Mouse (Mus musculus): ENCODE data around the gene Enpp4. TPM values are rescaled to one million over a fixed set of nuclear protein-coding genes. Genes with fewer than 3 reads are reported as not detected.

Gene Enpp4
- polyA plus RNA-seq, 1 experiment from 2014 or later = 6.5 TPM

- Histone ChIP-seq H3K27me3 (no peaks in the 10 kb centered on the region), H3K4me1 (no peaks in the 10 kb centered on the region), H3K4me2 (no peak overlapping the region), H3K27ac (no peak overlapping the region), H3K4me3 (no peak overlapping the region), H3K9ac (no peak overlapping the region), H3K9me3 (no peaks in the 10 kb centered on the region), H3K36me3 (no peaks in the 10 kb centered on the region)
- 88% methylated on average over 3 of the region's 3 CpGs for WGBS
- no peak for ATAC-seq (ENCODE audit: borderline replicate concordance, extremely low read depth, low FRiP score, low TSS enrichment)
These were observed 17.4 kb downstream of the Enpp4 start for GRCm38 (mm10) chr17:44088226-44088625.

GRCm38 (mm10) chr17:44083156-44083555 lies 22.5 kb downstream of the Enpp4 start:
- Histone ChIP-seq H3K9me3 (no peaks in the 10 kb centered on the region), H3K9ac (no peak overlapping the region), H3K4me1 (no peaks in the 10 kb centered on the region), H3K4me3 (no peak overlapping the region), H3K36me3 (no peaks in the 10 kb centered on the region), H3K27me3 (no peaks in the 10 kb centered on the region), H3K4me2 (no peak overlapping the region), H3K27ac (no peak overlapping the region)
- WGBS = 88% methylated on average over 4 of the region's 4 CpGs
- ATAC-seq (ENCODE audit: borderline replicate concordance, extremely low read depth, low FRiP score, low TSS enrichment) = no peak

- Histone ChIP-seq H3K9ac (peak within 1 kb of the TSS; percentile 63), H3K27ac (peak within 1 kb of the TSS; percentile 94)
- peak; percentile 94 for ATAC-seq (ENCODE audit: borderline replicate concordance, extremely low read depth, low FRiP score, low TSS enrichment)
These were observed 26.8 kb downstream of the Enpp4 start, which contains the start of gene Enpp5 for GRCm38 (mm10) chr17:44078631-44079350. Gene Enpp5, plus strand, starts transcription at chr17:44078813.

GRCm38 (mm10) chr17:44077843-44078160 lies 27.8 kb downstream of the Enpp4 start:
- Histone ChIP-seq H3K9me3 (no peaks in the 10 kb centered on the region), H3K4me1 (no peaks in the 10 kb centered on the region), H3K27ac (no peak overlapping the region), H3K9ac (no peak overlapping the region), H3K36me3 (no peaks in the 10 kb centered on the region), H3K4me3 (no peak overlapping the region), H3K4me2 (no peak overlapping the region), H3K27me3 (no peaks in the 10 kb centered on the region)
- 61% methylated on average over 2 of the region's 2 CpGs for WGBS
- ATAC-seq (ENCODE audit: borderline replicate concordance, extremely low read depth, low FRiP score, low TSS enrichment) = no peak

More at GRCm38 (mm10) chr17:44078631-44079350, 26.8 kb downstream of the Enpp4 start, which contains the start of gene Enpp5:
- H3K4me1 ChIP-seq = no peaks in the 10 kb centered on the region
- H3K9me3 ChIP-seq = no peaks in the 10 kb centered on the region
- peak within 1 kb of the TSS; percentile 90 for H3K4me2 ChIP-seq
- no peaks in the 10 kb centered on the region for H3K36me3 ChIP-seq
- H3K4me3 ChIP-seq = peak within 1 kb of the TSS; percentile 61
- under 1% methylated on average over 30 of the region's 31 CpGs for WGBS
- no peaks in the 10 kb centered on the region for H3K27me3 ChIP-seq

- H3K4me1 ChIP-seq = no peaks in the 10 kb centered on the region
- H3K27me3 ChIP-seq = no peaks in the 10 kb centered on the region
- 72% methylated on average over 12 of the region's 12 CpGs for WGBS
- H3K9ac ChIP-seq = no peak overlapping the region
- no peak overlapping the region for H3K4me2 ChIP-seq
- H3K9me3 ChIP-seq = no peaks in the 10 kb centered on the region
- H3K36me3 ChIP-seq = no peaks in the 10 kb centered on the region
- ATAC-seq (ENCODE audit: borderline replicate concordance, extremely low read depth, low FRiP score, low TSS enrichment) = no peak
- H3K27ac ChIP-seq = no peak overlapping the region
- H3K4me3 ChIP-seq = no peak overlapping the region
These were observed 28.3 kb downstream of the Enpp4 start for GRCm38 (mm10) chr17:44077146-44077842.

GRCm38 (mm10) chr17:44076051-44076680 lies 29.4 kb downstream of the Enpp4 start:
- H3K9me3 ChIP-seq = no peaks in the 10 kb centered on the region
- WGBS = 52% methylated on average over 6 of the region's 6 CpGs
- H3K4me2 ChIP-seq = peak overlapping the region; percentile 10; the same call in 1 of the 2 replicates

GRCm38 (mm10) chr17:44075601-44076000 lies 30.0 kb downstream of the Enpp4 start:
- H3K4me3 ChIP-seq = no peak overlapping the region
- no peak for ATAC-seq (ENCODE audit: borderline replicate concordance, extremely low read depth, low FRiP score, low TSS enrichment)
- H3K4me1 ChIP-seq = no peaks in the 10 kb centered on the region
- no peaks in the 10 kb centered on the region for H3K27me3 ChIP-seq
- WGBS = 77% methylated on average over 3 of the region's 3 CpGs
- no peak overlapping the region for H3K9ac ChIP-seq
- no peak overlapping the region for H3K27ac ChIP-seq
- H3K9me3 ChIP-seq = no peaks in the 10 kb centered on the region
- no peak overlapping the region for H3K4me2 ChIP-seq
- no peaks in the 10 kb centered on the region for H3K36me3 ChIP-seq

More at GRCm38 (mm10) chr17:44076051-44076680, 29.4 kb downstream of the Enpp4 start:
- Histone ChIP-seq H3K4me1 (no peaks in the 10 kb centered on the region), H3K4me3 (no peak overlapping the region), H3K9ac (no peak overlapping the region), H3K27ac (no peak overlapping the region), H3K27me3 (no peaks in the 10 kb centered on the region), H3K36me3 (no peaks in the 10 kb centered on the region)
- ATAC-seq (ENCODE audit: borderline replicate concordance, extremely low read depth, low FRiP score, low TSS enrichment) = no peak

GRCm38 (mm10) chr17:44071680-44072079 lies 33.9 kb downstream of the Enpp4 start:
- no peaks in the 10 kb centered on the region for H3K27me3 ChIP-seq
- no peak for ATAC-seq (ENCODE audit: borderline replicate concordance, extremely low read depth, low FRiP score, low TSS enrichment)
- H3K4me3 ChIP-seq = no peak overlapping the region
- H3K4me2 ChIP-seq = no peak overlapping the region
- no peaks in the 10 kb centered on the region for H3K36me3 ChIP-seq
- H3K9me3 ChIP-seq = no peaks in the 10 kb centered on the region
- H3K4me1 ChIP-seq = no peaks in the 10 kb centered on the region
- H3K9ac ChIP-seq = no peak overlapping the region
- no peak overlapping the region for H3K27ac ChIP-seq

GRCm38 (mm10) chr17:44068876-44069275 lies 36.7 kb downstream of the Enpp4 start:
- Histone ChIP-seq H3K4me1 (no peaks in the 10 kb centered on the region), H3K27me3 (no peaks in the 10 kb centered on the region), H3K9ac (no peak overlapping the region), H3K36me3 (no peaks in the 10 kb centered on the region), H3K9me3 (no peaks in the 10 kb centered on the region), H3K4me3 (no peak overlapping the region), H3K27ac (no peak overlapping the region), H3K4me2 (no peak overlapping the region)
- ATAC-seq (ENCODE audit: borderline replicate concordance, extremely low read depth, low FRiP score, low TSS enrichment) = no peak
- WGBS = 66% methylated on average over 6 of the region's 6 CpGs

- H3K4me3 ChIP-seq = no peak overlapping the region
- H3K4me2 ChIP-seq = no peak overlapping the region
- WGBS = 72% methylated on average over 5 of the region's 5 CpGs
- ATAC-seq (ENCODE audit: borderline replicate concordance, extremely low read depth, low FRiP score, low TSS enrichment) = no peak
- no peaks in the 10 kb centered on the region for H3K36me3 ChIP-seq
- H3K27ac ChIP-seq = no peak overlapping the region
- H3K9me3 ChIP-seq = no peaks in the 10 kb centered on the region
- no peaks in the 10 kb centered on the region for H3K4me1 ChIP-seq
- H3K9ac ChIP-seq = no peak overlapping the region
- no peaks in the 10 kb centered on the region for H3K27me3 ChIP-seq
These were observed 44.2 kb downstream of the Enpp4 start for GRCm38 (mm10) chr17:44061289-44061890.

- Histone ChIP-seq H3K27me3 (no peaks in the 10 kb centered on the region), H3K27ac (no peak overlapping the region), H3K4me1 (no peaks in the 10 kb centered on the region), H3K4me2 (no peak overlapping the region), H3K9me3 (no peaks in the 10 kb centered on the region), H3K36me3 (no peaks in the 10 kb centered on the region), H3K4me3 (no peak overlapping the region), H3K9ac (no peak overlapping the region)
- WGBS = 90% methylated on average over 1 of the region's 1 CpGs
- no peak for ATAC-seq (ENCODE audit: borderline replicate concordance, extremely low read depth, low FRiP score, low TSS enrichment)
These were observed 44.8 kb downstream of the Enpp4 start for GRCm38 (mm10) chr17:44060781-44061180.

GRCm38 (mm10) chr17:44058145-44058544 lies 47.5 kb downstream of the Enpp4 start:
- Histone ChIP-seq H3K4me3 (no peak overlapping the region), H3K27me3 (no peaks in the 10 kb centered on the region), H3K4me2 (no peak overlapping the region), H3K36me3 (no peaks in the 10 kb centered on the region), H3K4me1 (no peaks in the 10 kb centered on the region), H3K9me3 (no peaks in the 10 kb centered on the region), H3K9ac (no peak overlapping the region), H3K27ac (no peak overlapping the region)
- ATAC-seq (ENCODE audit: borderline replicate concordance, extremely low read depth, low FRiP score, low TSS enrichment) = no peak

Data from lung, embryonic 15.5 days (tissue).